Mouse (Mus musculus) left cerebral cortex, adult 9 months (tissue): ENCODE measurements around the gene Eif2s3x.
"Not testable (repeated sequence)": the region's sequence is repeated elsewhere in the genome, so short reads cannot be mapped to it uniquely, and the experiment has no call there.

Experiments
- DNase-seq, 2 experiments: peaks; one replicate each; pipeline ENCODE4 v3.0.0; 2022; ENCODE audit warnings: low spot score in 2 of 2

Eif2s3x gene

GRCm38 (mm10) chrX:94212597-94213321 is at the start of gene Eif2s3x:
Eif2s3x (minus strand) TSS chrX:94212862.
- peak; percentile 39 to 95 for DNase-seq

DNA sequence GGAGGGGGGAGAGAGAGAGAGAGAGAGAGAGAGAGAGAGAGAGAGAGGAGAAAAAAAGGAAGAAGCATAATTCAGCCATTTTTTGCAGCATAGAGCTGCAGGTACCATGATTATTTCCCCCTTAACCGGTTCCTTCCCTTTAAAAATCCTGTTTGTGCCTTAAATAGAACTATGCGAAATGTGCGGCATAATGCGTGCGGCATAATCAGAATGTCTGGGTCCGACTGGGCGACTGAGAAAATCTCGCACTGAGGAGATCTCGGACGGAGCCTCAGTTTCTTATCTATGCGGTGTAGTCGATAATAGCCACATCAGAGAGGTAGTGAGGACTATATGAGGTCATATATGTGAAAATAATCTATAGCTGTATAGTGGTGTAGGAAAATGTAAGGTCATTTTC is 22.9 kb upstream of the Eif2s3x start:
- no peak for DNase-seq

DNA sequence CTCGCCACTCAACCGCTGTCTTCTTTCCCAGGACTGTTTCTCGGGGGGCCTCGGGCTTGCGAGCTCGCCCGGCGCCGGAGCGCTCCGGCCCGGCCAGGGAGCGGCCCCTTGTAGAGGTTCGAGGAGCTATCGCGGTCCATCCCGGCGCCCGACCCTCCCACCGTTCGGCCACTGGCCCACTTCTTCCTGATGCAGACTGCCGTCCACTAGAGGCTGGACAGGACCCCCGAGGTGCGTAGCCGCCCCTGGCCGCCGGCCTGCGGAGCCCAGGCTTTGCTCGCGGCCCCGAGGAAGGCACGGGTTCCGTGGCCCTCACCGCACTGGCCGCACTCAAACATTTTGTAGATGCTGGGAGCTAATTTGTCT is 22.5 kb upstream of the Eif2s3x start:
- no peak for DNase-seq

GRCm38 (mm10) chrX:94234532-94235189 is 22.0 kb upstream of the Eif2s3x start, which contains the start of gene Klhl15:
Klhl15 (plus strand) TSS chrX:94234599.
- peak; percentile 43 to 74 for DNase-seq

GRCm38 (mm10) chrX:94233936-94234531 is 21.4 kb upstream of the Eif2s3x start:
- no peak for DNase-seq

DNA sequence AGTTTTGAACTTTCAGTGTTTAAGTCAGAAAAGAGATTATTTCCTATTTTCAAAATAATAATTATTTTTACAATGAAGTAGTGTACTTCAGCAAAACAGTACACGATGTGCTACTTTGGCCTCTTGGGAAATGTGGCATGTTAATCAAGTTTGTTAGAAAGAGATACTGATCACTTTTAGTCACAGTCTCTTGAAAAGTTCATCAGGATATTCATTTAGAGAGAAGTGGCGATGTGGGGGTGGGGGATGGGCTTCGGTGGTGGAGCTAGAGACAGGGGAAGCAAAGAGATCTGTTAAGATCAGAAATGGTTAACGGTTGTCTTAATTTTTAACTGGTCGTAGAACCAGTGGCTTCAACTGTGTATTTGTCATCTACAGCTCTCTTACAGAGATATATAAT is 20.8 kb upstream of the Eif2s3x start:
- DNase-seq = no peak

GRCm38 (mm10) chrX:94213384-94213783 is 722 bp upstream of the Eif2s3x start:
- DNase-seq = peak in 1 of 2 experiments; percentile 20

DNA sequence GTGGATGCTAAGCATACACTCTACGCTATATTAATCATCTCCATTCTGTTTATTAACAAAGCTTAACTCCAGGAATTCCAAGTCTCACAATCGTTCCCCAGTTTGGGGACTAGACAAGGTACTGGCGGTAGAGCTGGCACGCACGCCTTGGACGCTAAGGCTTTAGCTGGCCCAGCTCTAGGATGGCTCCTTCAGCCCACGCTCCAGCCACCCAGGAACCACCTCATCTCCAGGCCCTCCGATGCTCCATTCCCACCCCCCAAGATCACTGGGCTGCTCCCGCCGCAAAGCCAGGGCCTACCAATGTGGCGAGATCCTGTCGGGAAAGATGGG is 432 bp downstream of the Eif2s3x start:
- no peak for DNase-seq

- peak in 1 of 2 experiments; percentile 57 for DNase-seq
These were observed 14.9 kb downstream of the Eif2s3x start for GRCm38 (mm10) chrX:94197789-94198188.

- DNase-seq = not testable (repeated sequence)
These were observed 18.8 kb downstream of the Eif2s3x start for GRCm38 (mm10) chrX:94193901-94194300.

GRCm38 (mm10) chrX:94185156-94185555 is 27.5 kb downstream of the Eif2s3x start:
- no peak for DNase-seq

GRCm38 (mm10) chrX:94183814-94184213 is 28.8 kb downstream of the Eif2s3x start:
- DNase-seq = no peak

DNA sequence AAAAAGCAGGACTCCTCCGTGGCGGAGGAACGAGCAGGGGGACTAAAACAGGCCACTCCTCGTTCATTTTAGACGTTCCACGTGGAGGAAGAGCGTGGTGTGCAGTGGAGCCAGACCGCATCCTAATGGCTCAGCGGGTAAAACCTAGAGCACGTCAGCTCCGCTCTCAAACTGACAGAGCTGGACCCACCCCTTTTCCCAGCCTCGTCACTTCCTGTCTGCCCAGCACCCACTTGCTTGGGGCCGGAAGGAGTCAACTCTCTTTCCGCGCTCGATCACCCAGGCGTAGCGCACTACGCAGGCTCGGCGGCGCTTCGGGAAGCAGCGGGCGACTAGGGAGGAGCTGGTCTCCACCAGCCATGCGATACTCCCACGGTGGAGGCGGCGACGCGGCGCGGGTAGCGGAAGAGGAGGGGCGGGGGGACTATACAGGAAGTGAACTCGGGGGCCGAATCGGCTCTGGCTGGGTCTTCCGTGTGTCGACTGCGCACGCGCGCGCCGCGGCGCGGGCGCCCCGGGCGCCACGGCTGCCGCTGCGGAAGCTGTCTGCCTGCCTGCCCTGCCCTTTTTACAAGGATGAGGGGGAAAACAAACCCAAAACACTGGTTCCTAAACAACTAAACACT is 34.8 kb downstream of the Eif2s3x start:
- DNase-seq = peak; percentile 90 to 96

GRCm38 (mm10) chrX:94169348-94169747 is 43.3 kb downstream of the Eif2s3x start:
- DNase-seq = no peak

GRCm38 (mm10) chrX:94152251-94152830 is 60.3 kb downstream of the Eif2s3x start:
- no peak for DNase-seq

DNA sequence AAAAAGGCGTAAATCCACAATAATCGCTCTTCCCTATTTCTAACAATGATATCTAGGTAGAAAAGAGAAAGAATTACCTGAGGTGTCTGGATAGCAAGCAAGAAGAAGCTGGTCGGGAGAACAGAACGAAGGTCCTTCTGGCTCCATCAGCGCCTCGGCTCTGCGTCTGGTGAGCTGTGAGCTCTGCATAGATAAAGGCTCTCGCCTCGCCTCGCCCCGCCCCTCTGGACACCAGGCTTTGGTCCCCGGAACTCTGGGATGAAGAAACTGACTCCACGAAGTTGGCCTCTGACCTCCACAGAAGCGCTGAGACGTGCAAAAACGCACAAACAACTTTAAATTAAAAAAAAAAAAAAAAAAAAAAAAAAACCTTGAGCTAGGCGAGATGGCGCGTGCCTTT is 62.2 kb downstream of the Eif2s3x start:
- no peak for DNase-seq

DNA sequence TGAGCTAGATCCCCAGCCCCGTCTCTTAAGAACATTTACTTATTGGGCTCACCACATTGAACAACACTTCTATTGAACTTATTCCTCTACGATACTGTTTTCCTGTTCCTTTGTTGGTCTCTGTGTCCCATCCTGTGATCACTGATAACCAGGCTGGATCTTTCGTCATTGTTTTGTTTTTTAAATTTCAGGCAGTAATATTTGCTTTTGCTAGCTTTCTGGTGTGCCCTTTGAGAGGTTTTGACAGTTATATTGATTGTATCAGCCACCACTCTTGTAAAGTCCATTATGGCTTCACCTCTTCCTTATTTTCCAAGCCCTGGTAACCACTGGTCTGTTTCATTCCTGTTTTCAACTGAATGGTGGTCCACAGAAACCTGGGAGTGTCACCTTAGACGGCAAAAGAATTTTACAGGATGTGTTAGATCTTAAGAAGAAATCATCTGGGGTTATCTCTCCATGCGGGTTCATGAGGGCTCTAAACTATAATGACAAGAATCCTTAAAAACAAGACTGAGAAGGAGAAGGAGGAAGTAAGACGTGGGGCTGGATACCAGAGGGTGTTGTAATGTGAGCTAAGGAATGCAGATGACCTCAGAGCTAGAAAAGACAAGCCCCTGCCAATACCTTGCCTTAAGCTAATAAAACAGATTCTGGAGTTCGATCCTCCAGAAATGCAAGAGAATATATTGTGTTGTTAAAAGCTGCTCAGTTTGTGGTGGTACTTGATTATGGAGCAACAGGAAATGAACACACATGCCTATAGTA is 70.5 kb downstream of the Eif2s3x start:
- no peak for DNase-seq

DNA sequence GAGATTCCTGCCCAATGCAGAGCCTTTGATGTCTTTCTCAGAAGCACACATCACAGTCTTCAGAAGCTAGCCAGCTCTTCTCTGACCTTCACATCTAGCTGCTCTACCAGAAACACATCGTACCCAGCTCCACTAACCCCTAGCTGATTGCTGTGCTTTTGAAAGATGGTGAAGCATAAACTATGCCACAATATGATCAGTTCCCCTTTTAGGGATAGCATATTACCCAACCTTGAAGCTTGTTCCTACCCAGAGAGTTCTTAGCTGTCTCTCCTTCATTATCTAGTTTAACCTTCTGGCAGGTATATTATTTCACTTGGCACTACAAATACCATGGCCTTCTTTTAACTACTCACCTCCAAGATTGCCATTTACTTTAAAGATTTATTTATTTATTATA is 72.6 kb downstream of the Eif2s3x start:
- DNase-seq = no peak
